Mouse (Mus musculus) cerebellum, adult (tissue): ENCODE results near the gene Rph3al.

Experiments
- ATAC-seq: cut with Nextera tagmentation; 2 replicates; pipeline ENCODE4 v1.9.2; 2017; ENCODE audit warnings: mild to moderate bottlenecking, moderate library complexity, mixed read lengths; ENCODE audit not compliant: insufficient number of reproducible peaks, low FRiP score, low TSS enrichment

Rph3al gene

GRCm38 (mm10) chr11:75833081-75833480, 105.1 kb downstream of the Rph3al start:
- ATAC-seq, result no peak; the same call in 1 of the 2 replicates

GRCm38 (mm10) chr11:75830386-75830785, 107.8 kb downstream of the Rph3al start:
- no peak for ATAC-seq

GRCm38 (mm10) chr11:75827414-75827813, 110.8 kb downstream of the Rph3al start:
- ATAC-seq, result no peak

- ATAC-seq, result no peak
These were observed 114.7 kb downstream of the Rph3al start for GRCm38 (mm10) chr11:75823506-75823905.

- ATAC-seq, result no peak
These were observed 125.1 kb downstream of the Rph3al start for GRCm38 (mm10) chr11:75813085-75813484.

GRCm38 (mm10) chr11:75811900-75812299, 126.3 kb downstream of the Rph3al start:
- ATAC-seq, result no peak; the same call in 1 of the 2 replicates

GRCm38 (mm10) chr11:75810526-75810925, 127.7 kb downstream of the Rph3al start:
- ATAC-seq, result no peak

- ATAC-seq, result no peak
These were observed 130.7 kb downstream of the Rph3al start for GRCm38 (mm10) chr11:75807486-75807885.

GRCm38 (mm10) chr11:75801771-75802550, 136.3 kb downstream of the Rph3al start:
- ATAC-seq, result no peak

- no peak for ATAC-seq
These were observed 136.9 kb downstream of the Rph3al start for GRCm38 (mm10) chr11:75801369-75801768.

GRCm38 (mm10) chr11:75796536-75797246, 141.5 kb downstream of the Rph3al start:
- no peak for ATAC-seq

- peak; percentile 69; the same call in 1 of the 2 replicates for ATAC-seq
These were observed 142.2 kb downstream of the Rph3al start, which contains the start of gene Doc2b for GRCm38 (mm10) chr11:75796029-75796445. Doc2b (minus strand) TSS chr11:75796049.

GRCm38 (mm10) chr11:75795321-75795636, 142.9 kb downstream of the Rph3al start:
- ATAC-seq, result no peak

GRCm38 (mm10) chr11:75794602-75795320, 143.5 kb downstream of the Rph3al start:
- ATAC-seq, result no peak

GRCm38 (mm10) chr11:75793351-75793750, 144.9 kb downstream of the Rph3al start:
- no peak for ATAC-seq

- no peak for ATAC-seq
These were observed 145.7 kb downstream of the Rph3al start for GRCm38 (mm10) chr11:75792535-75792934.

- ATAC-seq, result no peak
These were observed 152.3 kb downstream of the Rph3al start for GRCm38 (mm10) chr11:75785897-75786296.

GRCm38 (mm10) chr11:75783799-75784198, 154.4 kb downstream of the Rph3al start:
- ATAC-seq, result no peak

- ATAC-seq, result peak; percentile 55; the same call in 1 of the 2 replicates
These were observed 156.3 kb downstream of the Rph3al start for GRCm38 (mm10) chr11:75781919-75782318.
